Mouse (Mus musculus) Muller cell, postnatal 12 days (primary cell): ENCODE measurements around the gene Acox3.

Source experiments
- DNase-seq: peaks from one replicate; pipeline ENCODE4 v3.0.0-alpha.2; 2015; ENCODE audit errors: inconsistent ontology term

Acox3 gene

GRCm38 (mm10) chr5:35648230-35648629, 65.4 kb downstream of the Acox3 start:
- no peak for DNase-seq

- DNase-seq, result no peak
Observed at GRCm38 (mm10) chr5:35652319-35652718, 69.5 kb downstream of the Acox3 start.

DNA sequence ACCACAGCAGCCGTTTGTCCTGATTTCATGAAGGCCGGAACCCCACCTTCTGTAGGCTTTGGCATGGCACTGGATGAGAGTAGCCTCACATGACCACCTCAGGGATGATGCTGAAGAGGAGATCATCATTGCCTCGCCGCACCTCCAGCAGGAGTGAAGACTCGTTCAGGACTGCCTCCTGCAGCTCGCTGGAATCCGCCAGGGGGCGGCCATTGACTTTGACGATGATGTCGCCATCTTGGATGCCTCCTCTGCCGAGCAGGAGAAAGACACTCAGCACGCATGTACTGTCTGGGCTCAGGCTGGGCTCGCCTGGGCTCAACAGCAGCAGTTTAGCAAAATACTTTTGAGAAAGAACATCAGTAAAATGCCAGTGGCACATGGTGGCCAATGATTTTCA, 70.0 kb downstream of the Acox3 start:
- DNase-seq, result no peak

DNA sequence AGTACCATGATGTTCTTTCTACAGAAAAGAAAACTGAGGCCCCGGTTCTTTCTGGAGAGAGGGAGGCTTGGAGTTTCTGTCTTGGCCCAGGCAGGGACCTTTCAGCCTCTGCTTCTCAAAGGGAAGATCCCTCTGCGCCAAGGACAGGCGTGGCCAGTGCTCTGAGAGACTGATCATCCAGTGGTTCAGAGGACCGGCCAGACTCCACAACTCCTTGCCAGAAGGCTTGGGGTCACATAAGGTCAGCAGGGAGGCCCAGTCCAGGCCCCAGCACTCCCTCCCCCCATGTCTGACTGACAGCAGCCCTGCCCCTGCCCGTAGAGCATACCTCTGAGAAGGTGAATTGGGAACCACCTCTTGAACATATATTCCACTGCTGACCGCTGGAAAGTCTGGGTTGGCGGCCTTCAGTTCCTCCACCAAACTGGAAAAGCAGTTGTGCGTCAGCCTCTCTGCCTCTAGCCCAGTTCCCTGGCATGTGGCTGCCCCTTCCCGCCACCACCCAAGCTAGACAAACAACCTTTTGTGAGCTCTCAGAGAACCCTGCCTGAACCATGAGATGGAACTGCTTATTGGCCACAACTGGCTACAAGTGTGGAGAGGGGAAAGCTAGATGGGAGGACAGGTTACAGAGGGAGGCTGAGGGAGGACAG, 71.0 kb downstream of the Acox3 start:
- DNase-seq, result no peak

DNA sequence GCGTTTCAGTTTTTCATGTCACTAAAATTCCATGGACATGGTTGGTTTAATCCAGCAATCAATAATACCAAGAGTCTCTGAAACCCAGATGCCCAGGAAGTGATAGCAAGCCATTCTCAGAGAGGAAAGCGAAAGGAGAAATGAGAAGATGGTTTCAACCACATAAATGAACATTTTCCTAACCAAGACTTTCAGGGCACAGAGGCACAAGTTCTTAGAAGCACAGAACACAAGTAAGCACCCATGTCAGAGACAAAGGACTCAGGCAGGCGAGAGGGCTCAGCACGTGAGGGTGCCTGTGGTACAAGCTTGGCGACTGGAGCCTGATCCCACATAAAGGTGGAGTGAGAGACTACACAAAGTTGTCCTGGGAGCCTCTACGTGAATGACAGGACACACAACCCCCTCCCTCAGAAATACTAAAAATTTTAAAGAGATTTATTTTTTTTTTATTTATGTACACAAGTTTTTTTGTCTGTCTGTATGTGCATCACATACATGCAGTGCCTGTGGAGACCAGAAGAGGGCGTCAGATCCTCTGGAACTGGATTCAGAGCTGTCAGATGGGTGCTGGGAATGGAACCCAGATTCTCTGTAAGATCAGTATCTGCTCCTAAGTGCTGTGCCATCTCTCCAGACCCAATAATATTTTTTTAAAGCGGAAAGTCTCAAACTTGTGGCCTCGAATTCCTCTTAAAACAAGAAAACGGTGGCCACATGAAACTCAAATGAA, 73.1 kb downstream of the Acox3 start:
- DNase-seq, result no peak

DNA sequence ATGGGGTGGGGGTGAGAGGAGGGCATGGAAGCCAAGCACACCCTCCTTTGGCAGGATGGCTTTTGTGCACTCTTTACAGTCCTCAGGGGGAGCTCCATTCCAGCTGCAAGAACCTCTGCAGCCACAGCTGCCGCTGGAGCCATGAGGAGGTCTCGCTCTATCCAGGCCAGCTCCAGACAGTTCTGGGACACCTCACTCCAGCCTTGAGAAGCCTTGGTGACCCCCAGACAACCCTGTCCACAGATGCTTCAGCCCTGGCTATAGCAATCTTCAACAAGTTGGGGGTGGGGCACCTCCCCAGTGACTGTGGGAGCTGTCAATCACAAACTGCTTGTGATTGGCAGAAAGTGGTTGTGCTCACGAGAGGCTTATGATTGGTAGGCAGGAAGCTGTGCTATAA, 76.7 kb downstream of the Acox3 start:
- DNase-seq, result no peak

DNA sequence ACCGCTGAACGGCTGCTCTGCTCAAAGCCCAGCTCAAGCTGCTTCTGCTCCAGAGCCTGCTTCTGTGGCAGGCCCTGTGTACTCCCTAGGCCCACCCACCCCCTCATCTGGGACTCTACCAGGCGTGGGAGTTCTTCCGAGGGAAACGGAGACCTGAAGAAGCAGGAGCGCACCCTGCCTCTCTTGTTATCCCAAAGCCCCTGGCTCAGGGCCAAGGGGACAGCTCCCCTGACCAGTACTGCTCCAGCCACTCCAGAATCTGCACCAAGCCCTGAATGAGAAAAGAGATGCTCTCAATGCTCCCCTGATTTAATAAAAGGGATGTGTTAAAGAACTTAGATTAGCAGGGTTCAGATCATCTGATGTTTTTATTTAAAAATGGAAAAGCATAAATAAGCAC, 78.4 kb downstream of the Acox3 start:
- DNase-seq, result peak; percentile 27

GRCm38 (mm10) chr5:35662021-35662545, 79.2 kb downstream of the Acox3 start:
- peak; percentile 46 for DNase-seq
